Mouse (Mus musculus) megakaryocyte, embryonic 14.5 days (primary cell): ENCODE data around the gene Rev3l.

Experiments
- FLI1 ChIP-seq: IDR thresholded peaks from 2 replicates; pipeline ENCODE4 v1.6.1; 2012; ENCODE audit warnings: low read length, inconsistent platforms, mixed read lengths
- GATA1 ChIP-seq: IDR thresholded peaks from 3 replicates; pipeline ENCODE4 v1.6.1; 2012; ENCODE audit warnings: mixed read lengths, low read length, inconsistent platforms, borderline replicate concordance

DNA sequence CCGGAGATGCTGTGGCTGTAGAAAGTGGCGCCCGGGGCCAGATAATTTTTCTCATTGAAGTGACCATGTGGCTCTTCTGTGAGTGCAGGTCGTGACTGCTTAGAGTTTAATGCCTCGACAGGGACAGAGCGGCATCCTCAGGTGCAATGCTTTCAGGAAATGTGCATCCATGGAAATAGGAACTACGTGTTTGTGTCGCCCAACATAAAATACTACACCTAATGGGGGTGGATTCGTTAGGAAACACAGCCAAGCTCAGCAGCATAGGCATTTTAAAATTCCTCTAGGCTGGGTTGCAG lies 1.1 kb downstream of the Rev3l start:
- no peak for TF ChIP-seq GATA1
- no peak for TF ChIP-seq FLI1
